Mouse (Mus musculus) naive thymus-derived CD4-positive, alpha-beta T cell, adult 5 months (primary cell): ENCODE data around the gene Tex264. TPM values are rescaled to one million over a fixed set of nuclear protein-coding genes. Genes with fewer than 3 reads are reported as not detected.

ENCODE experiments used
- polyA plus RNA-seq: library from polyadenylated mRNA; unstranded; fragments of 100-300 nt; shearing (Covaris generic); gene quantifications from one replicate; pipeline ENCODE4 v1.2.1, GENCODE M21; 2017

Gene Tex264
- polyA plus RNA-seq = 63.1 TPM

DNA sequence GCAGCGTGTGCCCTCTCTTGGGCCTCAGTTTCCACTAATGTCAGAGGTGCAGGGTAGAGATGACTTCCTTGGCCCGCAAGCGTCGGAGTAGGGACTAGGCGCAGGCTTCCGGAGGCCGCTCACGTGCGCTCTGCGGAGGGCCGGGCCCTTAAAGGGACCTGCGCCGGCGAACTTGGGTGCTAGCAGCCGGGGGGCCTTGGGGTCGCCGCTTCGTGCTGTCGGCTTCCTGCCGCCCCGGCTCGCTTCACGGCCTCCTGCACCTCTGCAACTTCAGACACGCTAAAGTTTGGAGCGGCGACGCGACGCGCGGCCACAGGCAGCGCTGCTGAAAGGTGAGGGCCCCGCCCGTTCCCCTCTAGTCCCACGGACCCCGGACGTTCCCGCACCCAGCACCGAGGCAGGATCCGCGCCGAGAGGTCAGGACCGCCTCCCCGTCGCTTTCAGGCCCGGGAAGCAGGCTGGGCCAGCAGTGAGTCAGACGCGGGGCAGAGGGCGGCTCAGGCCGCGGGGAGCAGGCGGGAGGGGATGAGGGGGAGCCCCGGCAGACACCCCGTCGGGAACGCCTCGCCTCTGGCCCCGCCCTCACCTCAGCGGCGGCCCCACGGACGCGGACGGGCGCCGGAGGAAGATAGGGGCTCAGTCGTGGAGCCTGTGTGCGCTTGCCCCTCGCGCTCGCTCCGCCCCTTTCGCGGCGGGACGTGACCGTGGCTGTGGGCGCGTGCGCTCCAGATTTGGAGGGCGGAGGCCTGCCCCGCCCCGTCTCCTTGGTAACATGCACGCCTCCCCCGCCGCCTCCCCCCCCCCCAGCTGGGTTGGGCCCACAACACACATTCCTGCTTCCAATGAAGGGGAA lies at the start of gene Tex264:
Gene Tex264, minus strand, starts transcription at position 679 of the 853 bp plus-strand sequence.

DNA sequence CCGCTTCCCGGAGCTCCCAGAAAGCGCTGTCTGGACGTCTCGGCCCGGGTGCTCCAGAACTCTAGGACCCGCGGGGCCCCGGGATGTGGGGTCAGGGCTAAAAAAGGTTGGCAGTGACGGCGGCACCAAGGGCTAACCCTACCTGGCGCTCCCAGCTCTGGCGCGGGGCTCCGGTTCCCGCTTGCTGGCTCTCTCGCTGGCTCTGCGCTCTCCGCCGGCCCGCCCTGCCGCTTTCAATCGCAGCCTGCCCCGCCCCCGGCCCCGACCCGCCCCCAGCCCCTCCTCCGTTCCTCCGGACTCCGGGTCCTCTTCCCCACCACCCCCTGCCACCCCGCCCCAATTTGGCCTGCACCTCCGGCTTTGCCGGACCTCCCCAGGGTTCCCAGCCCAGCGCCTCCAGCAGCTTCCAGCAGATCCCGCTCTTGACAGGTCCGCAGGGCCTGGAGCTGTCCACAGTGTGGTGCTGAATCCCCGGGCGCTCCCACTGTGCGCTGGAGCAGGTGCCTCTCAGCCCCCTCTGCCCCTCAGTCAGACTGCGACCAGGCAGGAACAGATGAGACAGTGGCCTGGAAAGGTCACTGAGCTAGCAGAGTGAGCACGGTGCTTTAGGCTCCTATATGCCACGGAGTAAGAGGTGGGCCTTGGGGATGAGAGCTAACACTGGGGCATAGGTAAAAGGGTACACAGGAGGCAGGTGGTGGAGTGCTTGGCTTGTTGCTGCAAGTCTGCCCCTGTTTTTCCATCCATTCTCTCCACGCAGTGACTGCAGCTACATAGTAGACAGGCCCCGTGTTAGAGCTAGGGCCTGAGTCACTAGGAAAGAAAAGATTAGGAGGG lies 29.6 kb downstream of the Tex264 start, which contains the start of gene Grm2:
Gene Grm2, minus strand, starts transcription at position 199 of the 837 bp plus-strand sequence.

DNA sequence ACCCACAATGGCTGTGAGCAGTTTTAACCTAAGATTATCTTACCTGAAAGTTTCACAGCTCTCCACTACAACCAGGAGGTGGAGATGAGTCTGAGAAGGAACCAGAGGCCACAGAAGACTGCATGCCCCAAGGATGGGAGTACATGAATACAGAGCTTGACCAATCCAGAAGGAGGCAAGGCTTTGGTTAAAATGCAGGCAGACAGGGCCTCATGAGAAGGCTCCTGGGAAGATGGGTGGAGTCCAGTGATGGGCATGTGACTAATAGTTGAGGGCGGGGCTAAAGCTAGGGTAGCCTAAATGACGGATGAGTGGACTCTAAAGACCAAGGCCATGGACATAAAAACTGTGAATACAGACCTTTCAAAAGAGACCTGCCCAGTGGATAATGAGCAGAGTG lies 59.4 kb downstream of the Tex264 start, which contains the start of gene Iqcf6:
Gene Iqcf6, plus strand, starts transcription at position 301 of the 400 bp plus-strand sequence.

Other genes starting within 250 kb of the Tex264 start
- 13.8 TPM for gene Acy1, start 247.6 kb downstream of the Tex264 start, polyA plus RNA-seq
- 5.1 TPM for gene Abhd14b, start 238.5 kb downstream of the Tex264 start, polyA plus RNA-seq
- 8.6 TPM for gene Abhd14a, start 238.2 kb downstream of the Tex264 start, polyA plus RNA-seq
- 8.3 TPM for gene Pcbp4, start 232.6 kb downstream of the Tex264 start, polyA plus RNA-seq
- gene Gpr62, start 220.0 kb downstream of the Tex264 start, polyA plus RNA-seq = not detected
- gene Rrp9, start 210.0 kb downstream of the Tex264 start, polyA plus RNA-seq = 98.3 TPM
- 46.8 TPM for gene Parp3, start 209.0 kb downstream of the Tex264 start, polyA plus RNA-seq
- not detected for gene Iqcf1, start 186.0 kb downstream of the Tex264 start, polyA plus RNA-seq
- gene Iqcf5, start 171.4 kb downstream of the Tex264 start, polyA plus RNA-seq = not detected
- gene Iqcf3, start 124.3 kb downstream of the Tex264 start, polyA plus RNA-seq = not detected
- not detected for gene Iqcf4, start 114.9 kb downstream of the Tex264 start, polyA plus RNA-seq
- gene Iqcf6, start 59.3 kb downstream of the Tex264 start, polyA plus RNA-seq = not detected
- gene Grm2, start 29.8 kb downstream of the Tex264 start, polyA plus RNA-seq = not detected
- 7.4 TPM for gene Rad54l2, start 103.3 kb upstream of the Tex264 start, polyA plus RNA-seq
- 63.5 TPM for gene Dcaf1, start 135.9 kb upstream of the Tex264 start, polyA plus RNA-seq
- 44.2 TPM for gene Rbm15b, start 201.5 kb upstream of the Tex264 start, polyA plus RNA-seq
- gene Manf, start 206.1 kb upstream of the Tex264 start, polyA plus RNA-seq = 98.1 TPM